Mouse (Mus musculus) ovary, postnatal 14 days (tissue): Measurements from ENCODE around the gene Zfp420.

ENCODE experiments used
- DNase-seq: peaks from one replicate; pipeline ENCODE4 v3.0.0; 2022; ENCODE audit warnings: low spot score

Gene Zfp420

GRCm38 (mm10) chr7:29904101-29904500 is 44.3 kb downstream of the Zfp420 start:
- DNase-seq = no peak

GRCm38 (mm10) chr7:29905966-29906681 is 46.3 kb downstream of the Zfp420 start, which contains the start of gene Zfp27:
Zfp27 (minus strand) TSS chr7:29906572.
- DNase-seq = peak; percentile 30

- DNase-seq = no peak
Measured at GRCm38 (mm10) chr7:29906682-29907058, 46.9 kb downstream of the Zfp420 start.

- no peak for DNase-seq
Measured at GRCm38 (mm10) chr7:29907206-29907605, 47.4 kb downstream of the Zfp420 start.

GRCm38 (mm10) chr7:29908130-29908950 is 48.6 kb downstream of the Zfp420 start, which contains the start of gene Zfp383:
Zfp383 (plus strand) TSS chr7:29908223.
- DNase-seq = peak; percentile 60

GRCm38 (mm10) chr7:29910252-29910651 is 50.5 kb downstream of the Zfp420 start:
- no peak for DNase-seq

- no peak for DNase-seq
Measured at GRCm38 (mm10) chr7:29912172-29912571, 52.4 kb downstream of the Zfp420 start.

- DNase-seq = no peak
Measured at GRCm38 (mm10) chr7:29917371-29918061, 57.7 kb downstream of the Zfp420 start.

GRCm38 (mm10) chr7:29918062-29918453 is 58.3 kb downstream of the Zfp420 start:
- DNase-seq = no peak

GRCm38 (mm10) chr7:29921439-29922093 is 61.8 kb downstream of the Zfp420 start:
- no peak for DNase-seq

- DNase-seq = no peak
Measured at GRCm38 (mm10) chr7:29922780-29923179, 63.0 kb downstream of the Zfp420 start.
